Mouse (Mus musculus): ENCODE results near the gene Hmcn2.

DNA sequence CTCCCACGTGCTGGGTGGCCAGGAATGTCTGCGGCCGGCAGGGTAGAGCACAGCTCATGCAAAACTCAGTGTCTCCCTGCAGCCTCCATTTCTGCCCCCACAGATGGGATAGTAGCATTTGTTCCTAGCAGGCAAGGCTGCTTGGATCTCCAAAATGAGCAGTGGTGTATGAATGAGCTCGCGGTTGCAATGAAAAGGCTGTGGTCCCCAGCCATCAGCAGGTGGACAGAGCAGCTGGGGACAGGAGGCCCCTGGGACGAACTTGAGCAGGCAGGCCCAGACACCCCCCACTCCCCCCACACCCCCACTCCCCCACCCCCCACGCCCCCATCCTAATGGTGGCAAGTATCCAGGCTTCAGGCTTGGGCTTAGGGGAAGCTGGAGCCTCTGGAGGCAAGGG, 182.9 kb downstream of the Hmcn2 start:
- no peak for TF ChIP-seq POLR2A (IDR thresholded peaks at IDR 0.05; ENCODE audit: borderline replicate concordance, extremely low read depth, insufficient read depth, insufficient read length, poor library complexity, severe bottlenecking)
- no peak for TF ChIP-seq CTCF (IDR thresholded peaks at IDR 0.05; ENCODE audit: borderline replicate concordance, extremely low read depth, insufficient read depth, insufficient read length)

All from brain, embryonic 14.5 days (tissue).